Mouse (Mus musculus) heart, postnatal 0 days (tissue): ENCODE measurements around the gene Mcat.

Experiments
- CTCF ChIP-seq: IDR thresholded peaks from 2 replicates; pipeline ENCODE4 v1.5.1; 2016; ENCODE audit warnings: antibody characterized with exemption, control low read depth, low read depth
- EP300 ChIP-seq: IDR thresholded peaks from 2 replicates; pipeline ENCODE4 v1.6.1; 2016; ENCODE audit warnings: antibody characterized with exemption, low read depth

DNA sequence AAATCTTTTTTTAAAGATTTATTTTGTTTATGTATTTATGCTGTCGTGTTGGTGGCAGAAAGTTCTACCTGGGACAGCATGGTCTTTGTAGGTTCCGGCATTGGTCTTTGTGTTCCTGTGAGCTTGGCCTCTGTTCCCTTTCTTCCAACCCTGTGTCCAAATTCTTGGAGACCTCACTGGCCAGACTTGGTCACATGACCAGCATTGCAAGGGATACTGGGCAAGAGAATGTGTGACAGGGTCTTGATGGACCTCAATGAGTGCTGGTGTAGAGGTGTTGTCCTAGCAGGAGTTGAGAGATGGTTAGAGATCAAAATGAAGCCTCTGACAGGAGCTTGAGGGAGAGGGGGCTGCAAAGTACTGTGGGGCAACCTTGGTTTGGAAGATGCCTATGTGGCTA, 24.7 kb downstream of the Mcat start:
- TF ChIP-seq EP300 = no peak
- no peak for TF ChIP-seq CTCF
